Mouse (Mus musculus) kidney, adult 9 months (tissue): ENCODE results near the gene Pan3.

Experiments
- DNase-seq: peaks from one replicate; pipeline ENCODE4 v3.0.0; 2022

The Pan3 gene

GRCm38 (mm10) chr5:147429535-147430305 lies at the start of gene Pan3:
Gene Pan3, plus strand, starts transcription at chr5:147430161.
- peak; percentile 96 for DNase-seq

GRCm38 (mm10) chr5:147381396-147381795 lies 48.6 kb upstream of the Pan3 start:
- no peak for DNase-seq

GRCm38 (mm10) chr5:147386865-147387264 lies 43.1 kb upstream of the Pan3 start:
- DNase-seq, result no peak

- no peak for DNase-seq
These were observed 41.5 kb upstream of the Pan3 start for GRCm38 (mm10) chr5:147388376-147389008.

GRCm38 (mm10) chr5:147389052-147389451 lies 40.9 kb upstream of the Pan3 start:
- no peak for DNase-seq

GRCm38 (mm10) chr5:147390772-147391171 lies 39.2 kb upstream of the Pan3 start:
- no peak for DNase-seq

- DNase-seq, result no peak
These were observed 37.2 kb upstream of the Pan3 start for GRCm38 (mm10) chr5:147392667-147393213.

- DNase-seq, result no peak
These were observed 34.9 kb upstream of the Pan3 start for GRCm38 (mm10) chr5:147395050-147395449.

- DNase-seq, result peak; percentile 9
These were observed 30.0 kb upstream of the Pan3 start, which contains the start of gene Flt3 for GRCm38 (mm10) chr5:147399843-147400504. Gene Flt3, minus strand, starts transcription at chr5:147400489.

- DNase-seq, result no peak
These were observed 29.4 kb upstream of the Pan3 start for GRCm38 (mm10) chr5:147400505-147400979.

- no peak for DNase-seq
These were observed 28.9 kb upstream of the Pan3 start for GRCm38 (mm10) chr5:147401024-147401423.

- DNase-seq, result peak; percentile 70
These were observed 27.5 kb upstream of the Pan3 start for GRCm38 (mm10) chr5:147402505-147402904.

- DNase-seq, result no peak
These were observed 23.8 kb upstream of the Pan3 start for GRCm38 (mm10) chr5:147406135-147406534.

- no peak for DNase-seq
These were observed 21.2 kb upstream of the Pan3 start for GRCm38 (mm10) chr5:147408731-147409130.

GRCm38 (mm10) chr5:147410585-147410984 lies 19.4 kb upstream of the Pan3 start:
- DNase-seq, result no peak

- DNase-seq, result no peak
These were observed 12.0 kb upstream of the Pan3 start for GRCm38 (mm10) chr5:147417986-147418385.

GRCm38 (mm10) chr5:147418394-147419121 lies 11.4 kb upstream of the Pan3 start:
- DNase-seq, result peak; percentile 46

- no peak for DNase-seq
These were observed 6.3 kb upstream of the Pan3 start for GRCm38 (mm10) chr5:147423612-147424011.

GRCm38 (mm10) chr5:147426048-147426805 lies 3.7 kb upstream of the Pan3 start:
- DNase-seq, result no peak

- peak; percentile 42 for DNase-seq
These were observed 487 bp downstream of the Pan3 start for GRCm38 (mm10) chr5:147430361-147430935.
